20 mouse cellular contexts compared by ENCODE assay signal in genomic region chr6:8148916-8149315, GRCm38 (mm10). TPM values are rescaled to one million over a fixed set of nuclear protein-coding genes. Genes with fewer than 3 reads are reported as not detected.
"Had no signal": no experiment of that assay in that cellular context is flagged by ENCODE, and none has a peak within 500 bp of the region (broad histone marks: within the 10 kb centered on the region; RNA-seq: fewer than 3 reads in every experiment).

No protein-coding gene starts in this region.

- H3K9me3 ChIP-seq: midbrain, embryonic 10.5 days; midbrain, embryonic 12.5 days; neural tube, embryonic 13.5 days; neural tube, embryonic 15.5 days had no signal

- H3K4me3 ChIP-seq: midbrain, embryonic 10.5 days; midbrain, embryonic 12.5 days; myocyte; neural tube, embryonic 13.5 days; neural tube, embryonic 15.5 days had no signal

- H3K27ac ChIP-seq: midbrain, embryonic 10.5 days; midbrain, embryonic 12.5 days; neural tube, embryonic 13.5 days; neural tube, embryonic 15.5 days had no signal

- DNase-seq: lung, adult 18-20 months; lung, embryonic 14.5 days; lung, postnatal 10 days; lung, postnatal 4 days; midbrain, embryonic 14.5 days; retina, postnatal 1 day; right cerebral cortex, adult 18-20 months; right cerebral cortex, postnatal 25 days; right cerebral cortex, postnatal 4 days; spleen, adult 18-20 months; thymus, adult 18-20 months; thymus, postnatal 14 days; thymus, postnatal 36 days had no signal

- H3K27me3 ChIP-seq: midbrain, embryonic 12.5 days; neural tube, embryonic 13.5 days; neural tube, embryonic 15.5 days had no signal

- H3K4me1 ChIP-seq: midbrain, embryonic 10.5 days; midbrain, embryonic 12.5 days had no signal

- H3K36me3 ChIP-seq: midbrain, embryonic 10.5 days; midbrain, embryonic 12.5 days; neural tube, embryonic 13.5 days; neural tube, embryonic 15.5 days had no signal

RNA-seq across cellular contexts. Expression of gene Col28a1, which starts 43.5 kb away (rescaled TPM):
- total RNA-seq: megakaryocyte-erythroid progenitor cell, adult 5-6 weeks had no signal
- polyA plus RNA-seq: midbrain, embryonic 10.5 days; midbrain, embryonic 12.5 days; myocyte; thymus, postnatal 0 days had no signal
